Mouse (Mus musculus) midbrain, embryonic 13.5 days (tissue): ENCODE data around the gene Sf1. TPM values are rescaled to one million over a fixed set of nuclear protein-coding genes. Genes with fewer than 3 reads are reported as not detected.

ENCODE experiments used
- ATAC-seq: fragments of 200-750 bp; cut with Nextera tagmentation; 2 replicates; pipeline ENCODE4 v1.8.0; 2017; ENCODE audit warnings: mild to moderate bottlenecking, moderate TSS enrichment, moderate library complexity
- H3K27ac ChIP-seq: fragments of 300-500 bp; sonication (generic); 2 replicates; pipeline ENCODE4 v1.5.1; 2015; ENCODE audit warnings: inconsistent platforms, mild to moderate bottlenecking, moderate library complexity
- H3K27me3 ChIP-seq: fragments of 300-500 bp; sonication (generic); 2 replicates; pipeline ENCODE4 v1.6.1; 2015; ENCODE audit warnings: mild to moderate bottlenecking, inconsistent platforms
- H3K36me3 ChIP-seq: fragments of 300-500 bp; sonication (generic); 2 replicates; pipeline ENCODE4 v1.6.1; 2015; ENCODE audit warnings: mild to moderate bottlenecking, inconsistent platforms
- H3K4me1 ChIP-seq: fragments of 300-500 bp; sonication (generic); replicated peaks from 2 replicates; pipeline ENCODE4 v1.6.1; 2015; ENCODE audit warnings: inconsistent platforms
- H3K4me2 ChIP-seq: fragments of 300-500 bp; sonication (generic); replicated peaks from 2 replicates; pipeline ENCODE4 v1.6.1; 2015; ENCODE audit warnings: moderate library complexity, mild to moderate bottlenecking, inconsistent platforms
- H3K4me3 ChIP-seq: fragments of 300-500 bp; sonication (generic); replicated peaks from 2 replicates; pipeline ENCODE4 v1.5.1; 2015; ENCODE audit warnings: mild to moderate bottlenecking, inconsistent platforms
- H3K9ac ChIP-seq: fragments of 300-500 bp; sonication (generic); replicated peaks from 2 replicates; pipeline ENCODE4 v1.6.1; 2015; ENCODE audit warnings: mild to moderate bottlenecking, inconsistent platforms
- H3K9me3 ChIP-seq: fragments of 300-500 bp; sonication (generic); 2 replicates; pipeline ENCODE4 v1.6.1; 2016; ENCODE audit warnings: mild to moderate bottlenecking, inconsistent platforms
- WGBS: fragments of 180-500 bp; shearing (Covaris S2); methylation state at CpG from one replicate; pipeline ENCODE4 v1.1.7; 2015; 5-methylcytosine and 5-hydroxymethylcytosine counted together
- polyA plus RNA-seq: library from polyadenylated mRNA; unstranded; fragments of >200 nt; fragmentation: Nextera tagmentation; extraction: Ambion mirVana; gene quantifications from 2 replicates; pipeline ENCODE4 v1.2.1, GENCODE M21; 2015

The Sf1 gene
- polyA plus RNA-seq, 1 experiment from 2014 or later = 128 TPM

GRCm38 (mm10) chr19:6343066-6343925, 20.2 kb upstream of the Sf1 start:
- Histone ChIP-seq H3K27ac (no peak overlapping the region), H3K27me3 (no peaks in the 10 kb centered on the region), H3K4me2 (no peak overlapping the region), H3K9me3 (no peaks in the 10 kb centered on the region), H3K36me3 (peaks cover 84% of the 10 kb centered on the region), H3K4me3 (no peak overlapping the region), H3K9ac (no peak overlapping the region), H3K4me1 (peaks cover 21% of the 10 kb centered on the region)
- WGBS = 89% methylated on average over 19 of the region's 19 CpGs
- no peak for ATAC-seq

GRCm38 (mm10) chr19:6343996-6344395, 19.5 kb upstream of the Sf1 start:
- Histone ChIP-seq H3K4me1 (peaks cover 21% of the 10 kb centered on the region), H3K36me3 (peaks cover 77% of the 10 kb centered on the region), H3K9me3 (no peaks in the 10 kb centered on the region), H3K4me2 (no peak overlapping the region), H3K4me3 (no peak overlapping the region), H3K9ac (no peak overlapping the region), H3K27me3 (no peaks in the 10 kb centered on the region), H3K27ac (no peak overlapping the region)
- ATAC-seq = no peak
- 94% methylated on average over 5 of the region's 5 CpGs for WGBS

DNA sequence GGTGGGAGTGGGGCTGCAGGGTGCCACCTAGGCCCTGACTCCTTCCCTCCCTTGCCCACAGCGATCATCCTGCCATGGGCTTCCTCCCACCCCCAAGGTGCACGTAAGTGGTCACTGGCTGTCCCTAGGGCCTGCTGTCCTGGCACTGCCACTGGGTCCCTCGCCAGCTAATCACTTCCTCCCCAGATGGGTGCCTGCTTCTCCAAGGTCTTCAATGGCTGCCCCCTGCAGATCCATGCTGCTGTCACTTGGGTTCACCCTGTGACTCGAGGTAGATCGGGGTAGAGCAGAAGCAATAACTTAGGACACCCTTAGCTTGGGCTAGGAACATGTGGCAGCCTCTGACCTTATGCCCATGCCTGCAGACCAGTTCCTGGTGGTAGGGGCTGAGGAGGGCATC, 17.5 kb upstream of the Sf1 start:
- H3K9me3 ChIP-seq = no peaks in the 10 kb centered on the region
- H3K4me1 ChIP-seq = peaks cover 14% of the 10 kb centered on the region
- no peaks in the 10 kb centered on the region for H3K27me3 ChIP-seq
- no peak overlapping the region for H3K4me2 ChIP-seq
- no peak for ATAC-seq
- H3K36me3 ChIP-seq = peaks cover 76% of the 10 kb centered on the region
- whole genome bisulfite sequencing = 96% methylated on average over 5 of the region's 5 CpGs
- H3K9ac ChIP-seq = no peak overlapping the region
- H3K4me3 ChIP-seq = no peak overlapping the region
- H3K27ac ChIP-seq = no peak overlapping the region

DNA sequence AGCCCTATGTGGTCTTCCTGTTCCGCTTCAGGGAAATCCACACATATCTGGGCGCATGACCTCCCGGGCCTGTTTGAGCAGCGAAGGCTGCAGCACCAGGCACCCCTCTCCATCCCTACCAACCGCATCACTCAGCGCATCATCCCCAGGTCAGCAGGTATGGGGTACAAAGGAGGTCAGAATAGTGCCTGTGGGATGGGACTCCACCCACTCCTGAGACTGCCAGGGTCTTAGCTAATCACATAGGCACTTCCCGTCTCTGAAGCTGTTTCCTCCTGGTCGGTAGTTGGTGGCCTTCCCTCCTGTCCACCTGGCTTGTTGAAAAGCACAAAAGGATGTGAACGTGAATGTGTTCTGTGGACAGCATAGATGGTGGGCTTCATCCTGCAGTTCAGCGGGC, 16.8 kb upstream of the Sf1 start:
- H3K4me2 ChIP-seq = no peak overlapping the region
- H3K4me1 ChIP-seq = peaks cover 7% of the 10 kb centered on the region
- no peak overlapping the region for H3K4me3 ChIP-seq
- peaks cover 82% of the 10 kb centered on the region for H3K36me3 ChIP-seq
- ATAC-seq = no peak
- no peak overlapping the region for H3K9ac ChIP-seq
- no peaks in the 10 kb centered on the region for H3K27me3 ChIP-seq
- H3K27ac ChIP-seq = no peak overlapping the region
- H3K9me3 ChIP-seq = no peaks in the 10 kb centered on the region
- 92% methylated on average over 10 of the region's 10 CpGs for WGBS

GRCm38 (mm10) chr19:6347615-6348014, 15.9 kb upstream of the Sf1 start:
- no peaks in the 10 kb centered on the region for H3K27me3 ChIP-seq
- H3K4me2 ChIP-seq = no peak overlapping the region
- H3K4me1 ChIP-seq = peaks cover 6% of the 10 kb centered on the region
- H3K4me3 ChIP-seq = no peak overlapping the region
- WGBS = 93% methylated on average over 4 of the region's 4 CpGs
- no peaks in the 10 kb centered on the region for H3K9me3 ChIP-seq
- H3K36me3 ChIP-seq = peaks cover 77% of the 10 kb centered on the region
- H3K9ac ChIP-seq = no peak overlapping the region
- H3K27ac ChIP-seq = no peak overlapping the region
- no peak for ATAC-seq

DNA sequence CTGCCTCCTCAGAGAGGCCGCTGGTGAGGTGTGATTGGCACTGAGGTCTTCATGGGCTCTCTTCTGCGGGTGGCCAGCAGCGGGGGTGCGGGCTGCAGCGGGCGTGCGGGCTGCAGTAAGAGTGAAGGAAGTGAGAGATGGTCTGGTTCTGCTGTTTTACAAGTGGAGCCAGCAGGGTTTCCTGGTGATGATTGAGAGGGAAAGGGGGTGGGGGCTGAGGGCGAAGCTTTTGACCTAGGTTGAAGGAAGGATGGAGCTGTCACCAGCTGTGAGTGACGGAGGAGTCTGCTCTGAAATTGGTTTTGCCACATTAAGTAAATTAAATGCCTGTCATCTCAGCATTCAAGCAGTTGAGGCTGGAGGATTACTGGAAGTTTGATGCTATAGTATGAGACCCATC, 14.8 kb upstream of the Sf1 start:
- H3K27ac ChIP-seq = 0 out of 2 replicates have a peak overlapping the region, but pooled peaks have one; percentile 7
- H3K4me2 ChIP-seq = no peak overlapping the region
- H3K4me1 ChIP-seq = peaks cover 6% of the 10 kb centered on the region
- WGBS = 75% methylated on average over 9 of the region's 9 CpGs
- H3K27me3 ChIP-seq = no peaks in the 10 kb centered on the region
- H3K4me3 ChIP-seq = no peak overlapping the region
- no peak for ATAC-seq
- peaks cover 77% of the 10 kb centered on the region for H3K36me3 ChIP-seq
- H3K9ac ChIP-seq = no peak overlapping the region
- H3K9me3 ChIP-seq = no peaks in the 10 kb centered on the region

DNA sequence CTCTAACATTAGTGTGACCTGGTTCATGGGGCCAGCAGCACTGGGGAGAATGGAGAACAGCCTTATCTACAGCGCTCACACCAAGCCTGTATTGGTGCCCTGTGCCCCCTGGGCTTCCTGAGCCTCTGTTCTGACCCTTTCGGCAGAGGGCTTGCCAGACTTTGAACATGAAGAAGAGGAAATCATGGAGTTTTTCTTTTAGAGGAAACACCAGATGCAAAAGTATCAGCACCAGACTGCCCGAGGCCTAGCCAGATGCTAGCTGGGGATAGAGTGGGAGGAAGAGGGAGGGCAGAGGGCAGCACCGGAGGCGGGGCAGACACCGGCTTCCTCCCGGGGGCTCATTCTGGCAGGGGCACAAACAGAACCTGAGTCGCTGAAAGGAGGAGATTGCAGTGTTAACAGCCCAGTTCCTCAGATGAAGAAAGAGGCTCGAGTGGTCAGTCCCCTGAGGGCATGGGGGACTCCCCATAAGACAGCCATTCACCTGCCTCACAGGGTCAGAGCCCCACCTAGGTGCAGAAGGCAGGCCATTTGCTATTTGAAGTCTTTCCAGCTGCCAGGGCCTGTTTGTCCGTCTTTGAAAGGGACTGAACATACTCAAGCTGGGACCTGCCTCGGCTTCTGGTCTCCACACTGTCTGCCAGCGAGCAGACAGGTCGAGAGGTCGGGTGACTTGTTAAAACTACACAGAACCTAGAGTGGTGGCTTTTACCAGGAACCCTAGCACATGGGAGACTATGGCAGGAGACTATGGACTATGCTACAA, 14.1 kb upstream of the Sf1 start:
- Histone ChIP-seq H3K27ac (0 out of 2 replicates have a peak overlapping the region, but pooled peaks have one; percentile 7), H3K36me3 (peaks cover 77% of the 10 kb centered on the region), H3K27me3 (no peaks in the 10 kb centered on the region), H3K4me2 (no peak overlapping the region), H3K4me1 (peaks cover 6% of the 10 kb centered on the region), H3K9me3 (no peaks in the 10 kb centered on the region), H3K4me3 (no peak overlapping the region), H3K9ac (no peak overlapping the region)
- no peak for ATAC-seq
- WGBS = 46% methylated on average over 14 of the region's 14 CpGs

- no peaks in the 10 kb centered on the region for H3K27me3 ChIP-seq
- H3K9ac ChIP-seq = no peak overlapping the region
- no peaks in the 10 kb centered on the region for H3K9me3 ChIP-seq
- H3K27ac ChIP-seq = no peak overlapping the region
- H3K4me3 ChIP-seq = no peak overlapping the region
- no peak for ATAC-seq
- H3K4me2 ChIP-seq = no peak overlapping the region
- H3K36me3 ChIP-seq = peaks cover 56% of the 10 kb centered on the region
- H3K4me1 ChIP-seq = peaks cover 6% of the 10 kb centered on the region
- 68% methylated on average over 14 of the region's 14 CpGs for WGBS
Observed at GRCm38 (mm10) chr19:6351431-6352106, 11.9 kb upstream of the Sf1 start.

GRCm38 (mm10) chr19:6352107-6352505, 11.4 kb upstream of the Sf1 start:
- WGBS = 96% methylated on average over 2 of the region's 2 CpGs
- no peaks in the 10 kb centered on the region for H3K27me3 ChIP-seq
- H3K4me2 ChIP-seq = no peak overlapping the region
- no peak overlapping the region for H3K4me3 ChIP-seq
- H3K27ac ChIP-seq = no peak overlapping the region
- no peak overlapping the region for H3K9ac ChIP-seq
- H3K36me3 ChIP-seq = peaks cover 51% of the 10 kb centered on the region
- ATAC-seq = no peak
- no peaks in the 10 kb centered on the region for H3K9me3 ChIP-seq
- peaks cover 6% of the 10 kb centered on the region for H3K4me1 ChIP-seq

GRCm38 (mm10) chr19:6354030-6354429, 9.5 kb upstream of the Sf1 start:
- no peak overlapping the region for H3K9ac ChIP-seq
- no peak for ATAC-seq
- H3K27ac ChIP-seq = no peak overlapping the region
- no peak overlapping the region for H3K4me3 ChIP-seq
- H3K9me3 ChIP-seq = no peaks in the 10 kb centered on the region
- WGBS = 85% methylated on average over 7 of the region's 7 CpGs
- no peaks in the 10 kb centered on the region for H3K27me3 ChIP-seq
- peaks cover 40% of the 10 kb centered on the region for H3K36me3 ChIP-seq
- H3K4me1 ChIP-seq = peaks cover 6% of the 10 kb centered on the region; the same call in 1 of the 2 replicates
- H3K4me2 ChIP-seq = no peak overlapping the region

DNA sequence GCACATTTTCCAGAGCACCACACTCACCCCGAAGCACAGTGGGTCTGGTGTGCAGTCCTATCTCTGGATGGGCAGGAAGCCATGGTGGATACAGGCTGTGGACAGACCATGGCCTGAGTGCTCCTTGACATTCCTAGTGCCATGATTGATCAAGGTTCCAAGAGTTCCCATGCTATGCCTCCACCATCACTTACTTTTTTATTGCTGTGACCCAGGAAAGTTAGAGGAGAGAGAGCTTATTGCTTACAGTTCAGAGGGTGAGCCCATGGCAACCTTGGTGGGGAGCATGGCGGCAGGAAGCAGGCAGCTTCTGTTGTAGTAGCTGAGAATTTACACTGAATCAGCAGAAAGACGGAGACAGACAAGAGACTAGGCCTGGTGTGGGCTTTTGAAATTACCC, 2.2 kb upstream of the Sf1 start:
- peaks cover 25% of the 10 kb centered on the region for H3K4me1 ChIP-seq
- no peak for ATAC-seq
- H3K4me2 ChIP-seq = no peak overlapping the region
- H3K4me3 ChIP-seq = no peak overlapping the region
- no peaks in the 10 kb centered on the region for H3K9me3 ChIP-seq
- WGBS = 92% methylated on average over 3 of the region's 3 CpGs
- no peak overlapping the region for H3K27ac ChIP-seq
- peaks cover 17% of the 10 kb centered on the region for H3K36me3 ChIP-seq
- H3K27me3 ChIP-seq = no peaks in the 10 kb centered on the region
- no peak overlapping the region for H3K9ac ChIP-seq

DNA sequence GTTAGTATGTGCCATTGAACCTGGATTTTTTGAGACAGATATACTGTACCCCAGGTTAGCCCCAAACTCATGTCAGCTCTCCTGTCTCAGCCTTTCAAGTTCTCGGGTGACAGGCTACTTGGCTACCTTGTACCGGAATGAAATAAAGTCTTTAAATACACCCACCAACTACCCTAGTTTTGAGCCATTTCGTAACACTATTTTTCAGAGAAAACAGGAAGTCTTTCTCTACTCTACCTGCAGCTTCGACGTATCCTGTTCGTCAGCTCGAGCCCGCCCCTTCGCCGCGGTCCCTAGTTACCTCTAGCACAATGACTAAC, 439 bp upstream of the Sf1 start:
- 2% methylated on average over 11 of the region's 11 CpGs for WGBS
- Histone ChIP-seq H3K9ac (peak overlapping the region; percentile 99), H3K4me2 (peak overlapping the region; percentile 56), H3K4me1 (peaks cover 41% of the 10 kb centered on the region), H3K36me3 (peaks cover 34% of the 10 kb centered on the region), H3K27me3 (no peaks in the 10 kb centered on the region), H3K4me3 (peak overlapping the region; percentile 99), H3K9me3 (no peaks in the 10 kb centered on the region), H3K27ac (peak overlapping the region; percentile 99)
- ATAC-seq = no peak
